Mouse (Mus musculus): ENCODE data around the gene Eef1a2. TPM values are rescaled to one million over a fixed set of nuclear protein-coding genes. Genes with fewer than 3 reads are reported as not detected.

Gene Eef1a2
- total and polyA plus RNA-seq, 3 experiments = not detected

DNA sequence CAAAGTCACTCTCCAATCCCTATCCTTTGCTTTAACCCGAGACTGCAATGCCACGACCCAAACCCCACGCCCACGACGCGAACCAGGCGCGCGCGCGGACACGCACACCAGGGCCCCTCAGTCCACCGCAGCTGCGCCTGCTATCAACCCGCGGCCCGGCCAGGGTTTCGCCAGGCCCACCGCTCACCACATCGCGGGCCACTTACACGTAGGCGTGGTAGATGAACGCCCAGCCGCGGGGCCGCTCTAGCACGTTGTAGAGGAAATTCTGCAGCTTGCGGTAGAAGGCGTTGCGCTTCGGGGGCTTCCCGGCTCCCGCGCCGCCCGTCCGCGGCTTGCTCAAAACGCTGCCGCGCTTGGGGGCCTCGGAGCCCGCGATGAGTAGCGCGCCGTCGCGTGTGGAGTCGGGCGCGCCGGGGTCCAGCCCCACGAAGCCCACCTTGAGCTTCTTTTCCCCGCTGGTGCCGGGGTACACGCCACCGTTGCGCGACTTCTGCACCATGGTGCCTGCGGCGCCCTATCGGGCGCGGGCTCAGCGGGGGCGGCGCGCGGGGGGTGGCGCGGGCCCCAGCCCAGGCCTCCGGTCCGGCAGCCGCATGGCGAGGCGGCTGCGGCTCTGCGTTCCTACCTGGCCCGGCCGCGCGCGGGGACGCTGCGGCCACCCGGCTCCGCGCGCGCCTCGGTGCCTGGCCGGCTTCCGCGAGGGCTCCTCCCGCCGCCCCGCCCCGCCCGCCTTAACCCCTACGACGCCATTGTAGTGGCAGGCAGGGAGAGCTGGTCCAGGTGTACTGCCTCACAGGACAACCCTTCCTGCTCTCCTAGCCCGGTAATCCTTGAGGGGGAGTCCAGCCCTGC lies 22.0 kb downstream of the Eef1a2 start, which contains the start of gene Kcnq2:
Gene Kcnq2 (minus strand): TSS at position 710 of the 855 bp plus-strand sequence.
- H3K9ac ChIP-seq (ENCODE audit: insufficient read depth, low read depth) = no peak within 1 kb of the TSS
- no peak within 1 kb of the TSS for H3K4me3 ChIP-seq (replicated peaks in 1 of 3; ENCODE audit: low read depth in 2 of 3, low read length in 2 of 3, poor library complexity in 1 of 3)
- no peak within 1 kb of the TSS for H3K4me2 ChIP-seq (ENCODE audit: insufficient read depth, low read depth, poor library complexity, severe bottlenecking)
- no peaks in the 10 kb centered on the region for H3K36me3 ChIP-seq (replicated peaks in 1 of 2; ENCODE audit: control insufficient read depth in 1 of 2, insufficient read depth in 1 of 2, low read length in 1 of 2)
- H3K27ac ChIP-seq (ENCODE audit: insufficient read depth, low read depth) = no peak within 1 kb of the TSS
- peaks cover 59% of the 10 kb centered on the region for H3K27me3 ChIP-seq (replicated peaks)
- no peaks in the 10 kb centered on the region for H3K79me2 ChIP-seq (replicated peaks; ENCODE audit: control insufficient read depth, extremely low read depth, insufficient read depth, poor library complexity, severe bottlenecking)
- no peaks in the 10 kb centered on the region for H3K4me1 ChIP-seq (ENCODE audit: control insufficient read depth in 1 of 2, insufficient read depth in 2 of 2)
- H3K9me3 ChIP-seq (replicated peaks; ENCODE audit: low read length) = peaks cover 4% of the 10 kb centered on the region
- TF ChIP-seq CHD1 (IDR thresholded peaks at IDR 0.05; ENCODE audit: low read depth, low read length) = no peak
- no peak for TF ChIP-seq GABPA (IDR thresholded peaks at IDR 0.05; ENCODE audit: insufficient replicate concordance, low read depth, low read length)
- no peak for TF ChIP-seq ZC3H11A (IDR thresholded peaks at IDR 0.05; ENCODE audit: low read depth, low read length)
- no peak for DNase-seq (ENCODE audit: extremely low read depth)
- dilution Hi-C loops (cut with MboI; ENCODE audit: extremely low pct_ligation_motif_present, extremely low pct_unique_long_range_greater_than_20kb, low sequenced_read_pairs) = no loop called here
- in situ Hi-C loops (cut with MboI; ENCODE audit: low pct_ligation_motif_present, low pct_unique_long_range_greater_than_20kb, low sequenced_read_pairs) = no loop called here

DNA sequence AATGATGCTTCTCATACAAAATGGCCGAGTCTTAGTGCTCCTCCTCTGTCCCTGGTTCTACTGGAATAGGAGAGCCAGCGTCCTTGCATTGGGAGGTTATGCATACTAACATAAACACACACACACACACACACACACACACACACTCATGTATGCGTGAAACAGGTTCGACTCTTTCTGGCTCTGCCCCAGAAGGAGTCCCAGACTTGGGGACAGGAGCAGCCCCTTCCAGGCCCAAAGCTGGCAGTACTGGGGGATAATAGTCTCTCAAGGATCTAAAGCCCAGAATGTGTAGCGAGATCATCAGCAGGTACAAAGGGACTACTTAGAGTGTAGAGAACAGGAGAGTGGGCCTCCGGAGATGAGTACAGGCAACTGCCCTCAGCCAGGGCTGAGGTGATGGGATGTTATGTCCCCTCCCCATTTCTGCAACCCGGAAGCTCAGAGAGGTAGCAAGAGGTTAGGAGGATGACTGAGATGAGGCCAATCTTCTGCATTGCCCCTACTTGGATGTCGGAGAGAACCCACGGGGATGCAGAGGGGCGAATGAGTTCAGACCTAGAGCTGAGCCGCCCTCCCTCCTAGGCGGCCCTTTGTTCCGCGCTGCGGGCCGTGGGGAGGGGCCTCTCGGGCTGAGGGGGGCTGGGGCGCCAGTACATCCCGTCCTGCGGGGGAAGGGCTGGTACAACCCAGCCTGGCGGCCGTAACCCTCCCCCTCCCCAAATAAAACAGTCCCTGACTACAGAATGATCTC lies 22.8 kb downstream of the Eef1a2 start:
- no peak for DNase-seq (ENCODE audit: extremely low read depth)
- TF ChIP-seq RCOR1 (conservative IDR thresholded peaks at IDR 0.05; ENCODE audit: low read depth, low read length) = no peak
- no peak overlapping the region for H3K4me2 ChIP-seq (ENCODE audit: insufficient read depth, low read depth, poor library complexity, severe bottlenecking)
- H3K9me3 ChIP-seq (replicated peaks; ENCODE audit: low read length) = peaks cover 4% of the 10 kb centered on the region
- no peaks in the 10 kb centered on the region for H3K79me2 ChIP-seq (replicated peaks; ENCODE audit: control insufficient read depth, extremely low read depth, insufficient read depth, poor library complexity, severe bottlenecking)
- H3K27me3 ChIP-seq (replicated peaks) = peaks cover 60% of the 10 kb centered on the region
- H3K36me3 ChIP-seq (replicated peaks in 1 of 2; ENCODE audit: control insufficient read depth in 1 of 2, insufficient read depth in 1 of 2, low read length in 1 of 2) = no peaks in the 10 kb centered on the region
- in situ Hi-C loops (cut with MboI; ENCODE audit: low pct_ligation_motif_present, low pct_unique_long_range_greater_than_20kb, low sequenced_read_pairs) = no loop called here
- H3K4me1 ChIP-seq (ENCODE audit: control insufficient read depth in 1 of 2, insufficient read depth in 2 of 2) = no peaks in the 10 kb centered on the region
- H3K9ac ChIP-seq (ENCODE audit: insufficient read depth, low read depth) = no peak overlapping the region
- dilution Hi-C loops (cut with MboI; ENCODE audit: extremely low pct_ligation_motif_present, extremely low pct_unique_long_range_greater_than_20kb, low sequenced_read_pairs) = no loop called here
- H3K27ac ChIP-seq (ENCODE audit: insufficient read depth, low read depth) = no peak overlapping the region
- H3K4me3 ChIP-seq (replicated peaks in 1 of 3; ENCODE audit: low read depth in 2 of 3, low read length in 2 of 3, poor library complexity in 1 of 3) = no peak overlapping the region

DNA sequence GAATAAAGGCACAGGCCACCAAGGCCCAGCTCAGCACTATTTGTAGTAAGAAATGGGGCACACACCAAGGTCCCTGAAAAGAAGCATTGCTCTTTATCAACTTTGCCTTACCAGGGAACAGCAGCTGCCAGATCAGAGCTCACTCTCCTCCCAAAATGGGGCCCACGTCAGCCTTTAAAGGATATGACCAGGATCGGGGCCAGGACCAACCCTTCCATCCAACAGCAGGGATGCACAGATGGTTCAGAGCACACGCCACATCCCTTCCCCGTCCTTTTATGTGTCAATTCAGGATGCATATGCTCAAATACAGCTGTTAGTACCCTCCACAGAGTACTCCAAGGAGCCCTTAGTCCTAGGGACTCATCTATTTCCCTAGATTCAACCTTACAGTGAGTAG lies 26.6 kb downstream of the Eef1a2 start:
- Histone ChIP-seq H3K36me3 (replicated peaks in 1 of 2; ENCODE audit: control insufficient read depth in 1 of 2, insufficient read depth in 1 of 2, low read length in 1 of 2) (no peaks in the 10 kb centered on the region), H3K4me2 (ENCODE audit: insufficient read depth, low read depth, poor library complexity, severe bottlenecking) (no peak overlapping the region), H3K9me3 (replicated peaks; ENCODE audit: low read length) (peaks cover 4% of the 10 kb centered on the region), H3K27ac (ENCODE audit: insufficient read depth, low read depth) (no peak overlapping the region), H3K79me2 (replicated peaks; ENCODE audit: control insufficient read depth, extremely low read depth, insufficient read depth, poor library complexity, severe bottlenecking) (no peaks in the 10 kb centered on the region), H3K27me3 (replicated peaks) (peaks cover 85% of the 10 kb centered on the region), H3K4me1 (ENCODE audit: control insufficient read depth in 1 of 2, insufficient read depth in 2 of 2) (no peaks in the 10 kb centered on the region), H3K4me3 (replicated peaks in 1 of 3; ENCODE audit: low read depth in 2 of 3, low read length in 2 of 3, poor library complexity in 1 of 3) (no peak overlapping the region), H3K9ac (ENCODE audit: insufficient read depth, low read depth) (no peak overlapping the region)
- TF ChIP-seq TBP (conservative IDR thresholded peaks at IDR 0.05; ENCODE audit: low read depth, low read length) (no peak), RCOR1 (conservative IDR thresholded peaks at IDR 0.05; ENCODE audit: low read depth, low read length) (no peak), CTCF (conservative IDR thresholded peaks at IDR 0.05 in 1 of 2, IDR thresholded peaks at IDR 0.05 in 1 of 2; ENCODE audit: low read depth in 2 of 2, low read length in 2 of 2) (no peak), HCFC1 (IDR thresholded peaks at IDR 0.05; ENCODE audit: low read depth, low read length) (no peak), IRF4 (IDR thresholded peaks at IDR 0.05; ENCODE audit: low read depth, low read length) (no peak), ELF1 (IDR thresholded peaks at IDR 0.05; ENCODE audit: low read depth, low read length) (no peak)
- in situ Hi-C loops (cut with MboI; ENCODE audit: low pct_ligation_motif_present, low pct_unique_long_range_greater_than_20kb, low sequenced_read_pairs) (no loop called here), dilution Hi-C loops (cut with MboI; ENCODE audit: extremely low pct_ligation_motif_present, extremely low pct_unique_long_range_greater_than_20kb, low sequenced_read_pairs) (no loop called here)
- DNase-seq (ENCODE audit: extremely low read depth) = no peak

Measured in CH12.LX (cell line).